Mouse (Mus musculus) spleen, postnatal 36 days (tissue): ENCODE data around the gene Tlk1.

Source experiments
- DNase-seq, 2 experiments: peaks; one replicate each; pipeline ENCODE4 v3.0.0; 2022; ENCODE audit warnings: low spot score in 2 of 2, mixed read lengths in 1 of 2

Gene Tlk1

DNA sequence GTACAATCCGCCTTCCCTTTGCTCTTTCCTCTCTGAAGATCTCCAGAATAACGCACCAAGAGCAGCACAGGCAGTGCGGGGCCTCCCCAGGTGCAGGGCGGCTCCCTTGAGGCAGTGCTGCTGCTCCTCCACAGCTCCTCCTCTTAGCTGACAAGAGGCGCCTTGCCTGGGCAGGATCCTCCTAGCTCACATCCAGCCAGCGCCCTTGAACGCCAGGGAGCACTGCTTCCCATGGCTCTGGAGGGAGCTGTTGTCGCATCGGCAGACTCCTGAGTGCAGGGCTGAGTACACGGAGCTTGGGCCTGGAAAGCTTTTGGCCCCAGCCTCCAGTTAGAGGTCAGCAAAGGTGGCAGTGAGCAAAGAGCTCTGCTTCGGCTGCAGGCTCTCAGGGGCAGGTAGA lies 135.3 kb downstream of the Tlk1 start:
- DNase-seq = no peak

DNA sequence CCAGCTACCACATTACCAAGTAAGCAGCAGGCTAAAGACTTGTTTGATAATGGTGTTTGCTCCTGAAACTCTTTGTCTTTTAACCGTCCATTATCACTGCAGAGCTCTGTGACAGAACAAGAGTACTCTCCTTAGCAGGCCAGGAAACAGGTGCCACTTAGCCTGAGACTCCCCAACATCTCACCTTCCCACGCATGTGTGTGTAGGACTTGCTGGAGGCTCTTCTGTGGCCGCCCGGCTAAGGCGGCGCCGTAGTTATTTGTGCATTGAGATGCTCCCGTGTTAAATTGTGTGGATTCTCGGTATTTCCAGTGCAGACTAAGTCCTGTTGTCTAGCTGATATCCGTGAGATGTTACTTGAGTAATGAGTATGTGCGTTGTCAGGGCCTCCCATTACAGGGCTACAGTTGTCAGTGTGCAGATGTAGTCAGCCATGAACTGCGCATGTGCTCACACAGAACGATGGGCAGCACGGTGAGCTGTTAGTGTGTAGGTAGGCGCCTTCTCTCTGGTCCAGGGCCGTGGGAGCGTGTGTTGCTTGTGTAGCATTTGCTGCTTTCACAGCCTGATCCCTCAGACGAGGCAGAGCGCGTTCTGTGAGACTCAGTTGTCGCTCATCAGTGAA lies 137.0 kb downstream of the Tlk1 start:
- no peak for DNase-seq

DNA sequence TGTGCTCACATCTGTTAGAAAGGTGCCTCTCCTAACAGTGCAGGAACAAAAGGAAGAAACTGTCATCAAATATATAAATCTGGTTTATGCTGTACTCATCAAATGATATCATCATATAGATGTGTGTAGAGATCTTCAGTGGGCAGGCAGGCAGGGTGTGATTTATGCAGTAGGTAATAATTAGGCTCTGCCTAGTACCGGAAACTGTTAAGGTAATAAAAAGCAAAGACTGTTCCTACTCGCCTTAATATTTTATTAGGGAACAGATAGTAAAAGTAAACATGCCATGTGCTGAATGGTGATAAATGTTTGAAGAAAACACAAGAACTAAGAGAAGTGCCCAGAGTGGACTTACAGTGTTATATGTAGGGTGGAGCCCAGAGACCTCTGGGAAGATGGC lies 143.2 kb downstream of the Tlk1 start:
- DNase-seq = no peak

DNA sequence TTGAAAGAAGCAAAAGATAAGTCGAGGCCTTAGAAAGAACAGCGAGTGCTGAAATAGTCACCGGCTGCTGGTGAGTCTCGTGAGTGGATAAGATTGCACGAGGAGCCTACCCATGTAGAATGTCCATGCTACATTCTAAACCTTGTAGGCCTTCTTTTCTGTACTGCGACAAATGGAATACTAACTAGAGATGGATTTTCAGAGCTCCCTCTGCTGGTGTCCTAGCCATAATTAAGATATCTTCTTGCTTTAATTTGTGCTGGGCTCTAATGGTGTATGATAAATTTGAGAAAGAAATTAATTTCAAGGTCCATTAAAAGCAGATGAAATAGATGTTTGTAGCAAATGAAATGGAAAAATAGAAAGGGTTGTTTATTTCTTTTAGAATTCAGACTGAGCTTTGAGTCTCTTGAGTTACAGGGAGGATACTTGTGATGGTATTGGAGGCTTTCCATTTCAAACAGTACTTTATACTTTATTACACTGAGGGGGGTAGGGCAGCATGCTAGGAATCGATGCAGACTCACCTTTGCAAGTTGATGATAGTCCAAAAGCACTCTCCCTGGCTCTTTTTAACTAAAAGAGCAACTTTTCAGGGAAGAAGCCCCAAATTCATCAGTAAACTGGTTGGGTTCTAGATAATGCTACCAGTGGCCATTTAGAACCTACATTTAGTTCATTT lies 151.9 kb downstream of the Tlk1 start:
- DNase-seq = no peak

DNA sequence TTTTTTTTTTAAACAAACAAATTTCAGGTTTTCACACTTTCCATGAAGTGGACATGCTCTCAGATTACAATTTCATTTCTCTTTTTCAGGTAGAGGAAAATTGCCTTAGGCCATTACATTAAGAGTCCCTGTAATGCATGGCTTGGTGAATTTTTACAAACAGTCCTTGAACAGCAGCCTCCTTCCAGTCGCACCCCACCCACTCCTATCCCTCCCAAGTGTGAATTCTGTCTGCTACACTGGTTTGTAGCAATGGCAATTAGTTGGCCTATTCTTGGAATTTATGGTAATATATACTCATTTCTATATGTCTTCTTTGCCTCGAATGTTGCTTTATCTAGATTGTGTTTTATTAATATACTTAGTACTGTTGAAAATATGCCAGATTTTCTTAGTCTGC lies 153.1 kb downstream of the Tlk1 start:
- no peak for DNase-seq

DNA sequence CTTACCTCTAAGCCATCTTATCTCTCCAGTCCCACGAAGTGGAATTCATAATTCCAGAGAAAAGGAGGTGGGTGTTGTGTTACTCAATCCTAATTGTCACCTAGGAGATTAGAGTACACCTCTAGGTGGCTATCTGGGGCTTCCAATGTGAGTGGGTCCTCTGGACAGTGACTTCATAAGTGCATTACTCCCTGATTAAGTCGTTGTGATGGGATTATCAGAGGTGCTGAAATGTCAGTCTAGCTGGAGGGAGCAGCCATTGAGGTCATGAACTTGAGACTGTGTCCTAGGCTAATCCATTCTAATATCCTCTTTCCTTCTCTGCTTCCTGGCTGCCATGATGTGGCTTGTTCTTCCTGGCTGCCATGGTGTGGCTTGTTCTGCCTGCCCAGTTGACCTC lies 155.6 kb downstream of the Tlk1 start:
- DNase-seq = no peak

DNA sequence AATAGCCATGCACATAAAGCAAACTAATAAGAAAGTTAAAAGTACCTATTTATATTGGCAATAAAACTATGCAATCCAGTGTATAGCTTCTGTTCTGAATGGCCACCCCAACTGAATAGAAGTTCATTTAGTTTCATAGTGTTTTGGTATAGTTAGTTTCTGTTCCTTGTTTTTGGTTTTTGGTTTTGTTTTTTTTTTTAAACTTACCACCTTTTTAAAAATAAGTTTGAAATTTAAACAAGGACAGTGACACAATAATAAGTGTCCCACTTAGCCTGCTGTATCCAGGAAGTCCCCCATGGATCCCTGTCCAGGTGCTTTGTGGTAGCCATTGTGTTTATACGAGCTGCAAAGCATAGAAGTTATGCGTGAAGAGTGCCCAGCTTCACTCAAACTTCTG lies 156.3 kb downstream of the Tlk1 start:
- no peak for DNase-seq

DNA sequence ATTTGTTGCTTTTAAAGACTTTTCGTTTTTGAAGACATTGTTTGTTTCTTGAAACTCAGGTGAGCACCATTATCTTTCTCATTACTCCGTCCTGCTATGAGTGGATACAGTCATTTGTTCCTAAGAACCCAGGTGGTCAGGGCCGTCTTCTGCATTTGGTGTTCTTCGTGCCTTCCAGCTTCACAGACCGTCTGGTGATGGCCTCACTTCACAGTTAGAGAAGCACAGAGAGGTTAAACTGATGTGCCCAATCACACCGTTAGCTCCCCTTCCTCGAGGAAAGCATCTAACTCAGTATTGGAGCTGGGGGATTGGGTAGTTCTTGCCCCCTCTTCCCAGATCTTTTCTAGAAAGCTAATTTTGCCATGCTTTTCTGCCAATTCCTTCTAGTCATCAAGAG lies 158.5 kb downstream of the Tlk1 start:
- DNase-seq = no peak

DNA sequence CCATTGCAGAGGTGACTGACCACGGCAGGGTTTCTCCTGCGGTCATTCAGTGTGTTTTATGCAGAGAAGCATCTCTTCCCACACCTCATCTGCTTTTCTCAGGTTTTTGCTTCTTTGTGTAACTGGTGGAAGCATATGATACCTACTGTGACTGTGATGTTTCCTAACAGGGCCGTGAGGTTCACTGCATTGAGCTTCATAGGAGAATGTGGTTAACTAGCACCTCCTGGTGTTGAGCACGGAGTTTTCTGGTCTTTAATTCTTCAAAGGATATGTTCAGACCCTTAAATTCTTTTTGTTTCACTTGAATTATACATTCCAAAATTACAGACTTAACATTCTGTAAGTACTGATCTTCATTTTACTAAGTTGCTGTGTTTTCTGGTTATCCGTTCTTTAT lies 161.8 kb downstream of the Tlk1 start:
- peak; percentile 20 to 29 for DNase-seq
